Mouse (Mus musculus): ENCODE results near the gene Osbpl7.

DNA sequence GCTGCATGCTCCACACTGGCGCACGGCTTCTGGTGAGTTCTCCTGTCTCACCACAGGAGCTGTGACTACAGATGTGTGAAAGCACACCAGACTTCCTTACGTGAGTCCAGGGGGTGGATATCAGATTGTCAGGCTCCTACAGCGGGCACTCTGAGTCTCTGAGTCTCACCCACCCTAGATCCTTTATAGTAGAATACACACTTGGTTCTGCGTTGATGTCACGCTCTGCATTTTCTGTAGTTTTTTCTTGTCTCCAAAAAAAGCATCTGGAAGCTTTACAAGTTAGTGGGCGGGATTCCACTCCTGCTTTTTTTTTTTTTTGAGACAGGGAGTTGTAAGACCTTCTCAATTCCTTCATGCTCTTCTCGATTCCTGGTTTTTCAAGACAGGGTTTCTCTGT is 5.5 kb upstream of the Osbpl7 start:
- TF ChIP-seq POLR2A (IDR thresholded peaks at IDR 0.05; ENCODE audit: borderline replicate concordance, insufficient read depth, low read length) (no peak), CTCF (IDR thresholded peaks at IDR 0.05; ENCODE audit: borderline replicate concordance, insufficient read depth, low read depth, low read length) (no peak)
